Mouse (Mus musculus) v-Abl transformed pro-B cells (cell line): ENCODE data around the gene Cars2.
"Not testable (repeated sequence)": the region's sequence is repeated elsewhere in the genome, so short reads cannot be mapped to it uniquely, and the experiment has no call there.

Source experiments
- in situ Hi-C, 2 experiments: fragments of 400-800 bp; cut with MboI; formaldehyde crosslinking; loops; one replicate each; pipeline ENCODE4 v1.15.1; 2025; ENCODE audit not compliant: unreplicated experiment in 2 of 2

The Cars2 gene

GRCm38 (mm10) chr8:11478807-11479527 is 71.6 kb downstream of the Cars2 start:
- in situ Hi-C loops: no loop called here

- in situ Hi-C loops: no loop called here
These were observed 72.5 kb downstream of the Cars2 start, which contains the start of gene Rab20 for GRCm38 (mm10) chr8:11477811-11478761. Gene Rab20, minus strand, starts transcription at chr8:11478710.

- in situ Hi-C loops: no loop called here
These were observed 73.4 kb downstream of the Cars2 start for GRCm38 (mm10) chr8:11477178-11477553.

GRCm38 (mm10) chr8:11476338-11477177 is 74.0 kb downstream of the Cars2 start:
- in situ Hi-C loops: no loop called here

GRCm38 (mm10) chr8:11475876-11476275 is 74.7 kb downstream of the Cars2 start:
- in situ Hi-C loops: no loop called here

- in situ Hi-C loops: no loop called here
These were observed 75.2 kb downstream of the Cars2 start for GRCm38 (mm10) chr8:11475397-11475796.

- in situ Hi-C loops: no loop called here
These were observed 77.5 kb downstream of the Cars2 start for GRCm38 (mm10) chr8:11473072-11473471.

GRCm38 (mm10) chr8:11471309-11471708 is 79.3 kb downstream of the Cars2 start:
- in situ Hi-C loops: no loop called here

GRCm38 (mm10) chr8:11470694-11471093 is 79.9 kb downstream of the Cars2 start:
- in situ Hi-C loops: no loop called here

- in situ Hi-C loops: no loop called here
These were observed 81.5 kb downstream of the Cars2 start for GRCm38 (mm10) chr8:11469095-11469494.

- in situ Hi-C loops: not testable (repeated sequence)
These were observed 84.1 kb downstream of the Cars2 start for GRCm38 (mm10) chr8:11466528-11466927.

GRCm38 (mm10) chr8:11465619-11466018 is 85.0 kb downstream of the Cars2 start:
- in situ Hi-C loops: no loop called here

- in situ Hi-C loops: no loop called here
These were observed 85.9 kb downstream of the Cars2 start for GRCm38 (mm10) chr8:11464707-11464964.
